Mouse (Mus musculus) layer of hippocampus, adult 6 months (tissue): Measurements from ENCODE around the gene Vmn2r87. TPM values are rescaled to one million over a fixed set of nuclear protein-coding genes. Genes with fewer than 3 reads are reported as not detected.

Experiments used
- long read RNA-seq, 2 experiments: library from polyadenylated mRNA; unstranded; transcript quantifications; one replicate each; pipeline ENCODE4 v2.0.0; 2019 to 2020
- polyA plus RNA-seq: library from polyadenylated mRNA; unstranded; fragments of <200 nt; fragmentation: Nextera tagmentation; gene quantifications from 2 replicates; pipeline ENCODE4 v1.2.3, GENCODE M21; 2021

Gene Vmn2r87
- polyA plus RNA-seq = 0.11 and 0.14 TPM in 2 replicates
- long read RNA-seq, experiment 1 = 0 reads
- long read RNA-seq, experiment 2, partial matches to known transcripts = 0 of 3 reads
- long read RNA-seq, experiment 2, other reads (novel, unspliced or antisense) = 3 of 3 reads

DNA sequence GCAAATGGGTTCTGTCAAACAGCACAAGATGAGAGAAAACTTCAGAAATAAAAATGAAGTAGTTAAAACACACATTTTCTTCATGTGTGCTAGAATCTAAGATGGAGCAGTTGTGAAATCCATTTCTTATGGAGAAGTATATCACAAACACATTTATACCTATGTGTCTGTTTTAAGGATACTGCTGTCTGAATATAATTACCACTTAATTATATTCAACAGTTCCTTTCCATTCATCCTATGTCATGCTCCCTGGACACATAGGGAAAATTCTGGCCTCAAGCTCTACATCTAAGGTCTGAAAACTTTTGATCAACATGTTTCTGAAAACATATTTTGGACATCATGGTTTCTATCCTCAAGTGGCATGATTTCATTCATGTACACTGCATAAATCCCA lies at the start of gene Vmn2r87:
Gene Vmn2r87 (minus strand): TSS at position 101 of the 400 bp plus-strand sequence.

DNA sequence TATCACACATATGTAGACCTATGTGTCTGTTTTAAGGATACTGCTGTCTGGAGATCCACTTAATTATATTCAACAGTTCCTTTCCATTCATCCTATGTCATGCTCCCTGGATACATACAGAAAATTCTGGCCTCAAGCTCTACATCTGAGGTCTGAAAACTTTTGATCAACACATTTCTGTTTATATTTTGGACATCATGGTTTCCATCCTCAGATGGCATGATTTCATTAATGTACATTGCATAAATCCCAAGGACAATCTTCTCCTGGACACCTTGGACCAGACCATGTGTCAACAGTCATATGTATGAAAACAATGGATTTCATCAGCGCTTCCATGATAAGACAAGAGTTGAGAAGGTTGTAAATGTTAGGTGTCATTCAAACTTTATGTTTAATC lies 41.2 kb downstream of the Vmn2r87 start, which contains the start of gene Vmn2r86:
Gene Vmn2r86 (minus strand): TSS at position 101 of the 400 bp plus-strand sequence.

DNA sequence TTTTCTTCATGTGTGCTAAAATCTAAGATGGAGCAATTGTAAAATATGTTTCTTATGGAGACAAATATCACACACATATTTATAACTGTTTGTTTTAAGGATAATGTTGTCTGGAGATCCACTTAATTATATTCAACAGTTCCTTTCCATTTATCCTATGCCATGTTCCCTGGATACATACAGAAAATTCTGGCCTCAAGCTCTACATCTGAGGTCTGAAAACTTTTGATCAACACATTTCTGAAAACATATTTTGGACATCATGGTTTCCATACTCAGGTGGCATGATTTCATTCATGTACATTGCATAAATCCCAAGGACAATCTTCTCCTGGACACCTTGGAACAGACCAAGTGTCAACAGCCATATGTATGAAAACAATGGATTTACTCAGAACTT lies 67.6 kb downstream of the Vmn2r87 start, which contains the start of gene Vmn2r85:
Gene Vmn2r85 (minus strand): TSS at position 101 of the 400 bp plus-strand sequence.

Other genes starting within 250 kb of the Vmn2r87 start
- gene Neurod4, start 217.2 kb downstream of the Vmn2r87 start, polyA plus RNA-seq = 0.06 and 0.09 TPM in 2 replicates
- 0.09 TPM in 1 of 2 replicates, not detected in the other for gene Tespa1, start 174.5 kb downstream of the Vmn2r87 start, polyA plus RNA-seq
- gene Vmn2r84, start 103.1 kb downstream of the Vmn2r87 start, polyA plus RNA-seq = 0.01 TPM in 1 of 2 replicates, not detected in the other
- gene Vmn2r85, start 67.7 kb downstream of the Vmn2r87 start, polyA plus RNA-seq = 0.05 TPM in 1 of 2 replicates, not detected in the other
- gene Vmn2r86, start 41.3 kb downstream of the Vmn2r87 start, polyA plus RNA-seq = 0.03 TPM in 1 of 2 replicates, not detected in the other